In genomic region chr9:124040932-124041331, GRCm38 (mm10) we compare ENCODE assay signal across 27 mouse cellular contexts. TPM values are rescaled to one million over a fixed set of nuclear protein-coding genes. Genes with fewer than 3 reads are reported as not detected.
DNase-seq lines count a peak whose midpoint lies in the region; ATAC-seq lines count a peak whose summit lies in the region.
"Had no signal": no experiment of that assay in that cellular context is flagged by ENCODE, and none has a peak within 500 bp of the region (broad histone marks: within the 10 kb centered on the region; RNA-seq: fewer than 3 reads in every experiment).

No protein-coding gene starts in this region.

- H3K36me3 ChIP-seq in forebrain, embryonic 12.5 days (replicated peaks), result no peaks in the 10 kb centered on the region
- H3K36me3 ChIP-seq: G1E had no signal

- no peak for ATAC-seq in CD4-positive, CD25-positive, alpha-beta regulatory T cell, adult 4 months
- no peak for ATAC-seq in forebrain, embryonic 12.5 days (ENCODE audit: low FRiP score)
- ATAC-seq: activated CD4-positive, CD25-positive, alpha-beta regulatory T cell, adult 4 months; Patski had no signal

- no peaks in the 10 kb centered on the region for H3K4me1 ChIP-seq in forebrain, embryonic 12.5 days

- no peak overlapping the region for H3K4me3 ChIP-seq in forebrain, embryonic 12.5 days (replicated peaks)

- DNase-seq in CD4-positive, CD25-positive, alpha-beta regulatory T cell, adult 2 months (ENCODE audit: low read depth, low spot score), result peak; percentile 9
- DNase-seq in 416B (ENCODE audit: low read depth), result peak; percentile 49
- peak; percentile 25 for DNase-seq in CD4-positive helper T cell, adult 2 months (ENCODE audit: low read depth, low spot score)
- DNase-seq in induced T-regulatory cell, adult 2 months (ENCODE audit: low read depth), result peak; percentile 60
- no peak for DNase-seq in adipocyte (ENCODE audit: low spot score)
- DNase-seq in layer of hippocampus, adult 9-10 months (ENCODE audit: low spot score), result no peak
- DNase-seq: adrenal gland, adult 2 months; adrenal gland, adult 8-10 months; adrenal gland, postnatal 10 days; adrenal gland, postnatal 14 days; adrenal gland, postnatal 25 days; adrenal gland, postnatal 36 days; B cell, adult 2 months; cerebellum, adult 11 months; cerebellum, adult 11-12 months; cerebellum, adult 18-20 months; cerebellum, adult 2 months; cerebellum, adult 8-10 months; cerebellum, adult 9-10 months; cerebellum, adult 9-11 months had no signal

- no peak overlapping the region for H3K27ac ChIP-seq in forebrain, embryonic 12.5 days

- no peak overlapping the region for H3K4me2 ChIP-seq in forebrain, embryonic 12.5 days

- WGBS in forebrain, embryonic 12.5 days, result 86% methylated on average over 3 of the region's 3 CpGs

- no peaks in the 10 kb centered on the region for H3K9me3 ChIP-seq in forebrain, embryonic 12.5 days
- H3K9me3 ChIP-seq: G1E had no signal

- no peaks in the 10 kb centered on the region for H3K27me3 ChIP-seq in forebrain, embryonic 12.5 days
- H3K27me3 ChIP-seq: CH12.LX, Patski had no signal

- H3K9ac ChIP-seq in forebrain, embryonic 12.5 days, result no peak overlapping the region

RNA-seq across cellular contexts. Expression of gene Ccr3, which starts 19.2 kb away (rescaled TPM):
- polyA plus RNA-seq in CD4-positive, CD25-positive, alpha-beta regulatory T cell, adult 4 months (2017; shearing (Covaris generic)), result 1 to 10 TPM; 2.2 to 3.2 TPM
- polyA plus RNA-seq in forebrain, embryonic 12.5 days (2016; fragmentation: Nextera tagmentation; extraction: Ambion mirVana), result not detected in 2 replicates
- polyA plus RNA-seq: adrenal gland, adult 2 months; C2C12; cerebellum, adult 2 months; G1E; Patski had no signal

Comparison
In these comparisons a context has a peak if more than half of its experiments do, and no peak if none do; other contexts are left out.
1. DNase-seq: peak in CD4-positive, CD25-positive, alpha-beta regulatory T cell, adult 2 months (single experiment), 416B (single experiment), CD4-positive helper T cell, adult 2 months (single experiment) and induced T-regulatory cell, adult 2 months (single experiment); none in adipocyte (single experiment) and layer of hippocampus, adult 9-10 months (single experiment).